Mouse (Mus musculus) erythroblast, adult 5-6 weeks (primary cell): ENCODE data around the gene Cep97. TPM values are rescaled to one million over a fixed set of nuclear protein-coding genes. Genes with fewer than 3 reads are reported as not detected.

ENCODE experiments used
- total RNA-seq, 2 experiments: library from RNA; stranded (forward) in 1 of 2; stranded (reverse) in 1 of 2; fragments of 150-400 nt in 1 of 2; fragments of 200-764, 138-1000 nt in 1 of 2; gene quantifications; 2 replicates each; pipeline versions ENCODE4 v1.2.3 to v1.2.4; 2015 to 2017; ENCODE audit warnings: low replicate concordance in 2 of 2

Cep97 gene
- total RNA-seq, 2 experiments from 2014 or later = 1.5 to 2.5 TPM

Other genes starting within 250 kb of the Cep97 start
- gene Nfkbiz, start 96.0 kb downstream of the Cep97 start, total RNA-seq (2015; ENCODE audit: low replicate concordance) = 6.0 and 8.4 TPM in 2 replicates
- gene Nfkbiz, start 96.0 kb downstream of the Cep97 start, total RNA-seq (2017; ENCODE audit: low replicate concordance) = 2.6 and 5.3 TPM in 2 replicates
- gene Nxpe3, start 39.6 kb downstream of the Cep97 start, total RNA-seq (2015; ENCODE audit: low replicate concordance) = 1.0 and 1.3 TPM in 2 replicates
- gene Nxpe3, start 39.6 kb downstream of the Cep97 start, total RNA-seq (2017; ENCODE audit: low replicate concordance) = 0.77 and 0.84 TPM in 2 replicates
- 383 and 432 TPM in 2 replicates for gene Rpl24, start 31.4 kb upstream of the Cep97 start, total RNA-seq (2015; ENCODE audit: low replicate concordance)
- 184 and 212 TPM in 2 replicates for gene Rpl24, start 31.4 kb upstream of the Cep97 start, total RNA-seq (2017; ENCODE audit: low replicate concordance)
- gene Zbtb11, start 39.0 kb upstream of the Cep97 start, total RNA-seq (2015; ENCODE audit: low replicate concordance) = 21.1 and 24.5 TPM in 2 replicates
- gene Zbtb11, start 39.0 kb upstream of the Cep97 start, total RNA-seq (2017; ENCODE audit: low replicate concordance) = 33.2 and 35.2 TPM in 2 replicates
- gene Pcnp, start 94.9 kb upstream of the Cep97 start, total RNA-seq (2015; ENCODE audit: low replicate concordance) = 14.0 and 55.6 TPM in 2 replicates
- 42.2 and 47.1 TPM in 2 replicates for gene Pcnp, start 94.9 kb upstream of the Cep97 start, total RNA-seq (2017; ENCODE audit: low replicate concordance)
- 1.7 and 6.5 TPM in 2 replicates for gene Trmt10c, start 103.0 kb upstream of the Cep97 start, total RNA-seq (2015; ENCODE audit: low replicate concordance)
- 3.9 and 4.7 TPM in 2 replicates for gene Trmt10c, start 103.0 kb upstream of the Cep97 start, total RNA-seq (2017; ENCODE audit: low replicate concordance)
- gene Senp7, start 113.5 kb upstream of the Cep97 start, total RNA-seq (2015; ENCODE audit: low replicate concordance) = 93.6 and 141 TPM in 2 replicates
- 90.5 and 92.9 TPM in 2 replicates for gene Senp7, start 113.5 kb upstream of the Cep97 start, total RNA-seq (2017; ENCODE audit: low replicate concordance)